Mouse (Mus musculus): ENCODE results near the gene Mrto4. TPM values are rescaled to one million over a fixed set of nuclear protein-coding genes. Genes with fewer than 3 reads are reported as not detected.
A peak's percentile ranks its signal among the peaks of the same experiment; 100 is the strongest.

Gene Mrto4
- polyA plus RNA-seq, 1 experiment from 2014 or later = 136 TPM

DNA sequence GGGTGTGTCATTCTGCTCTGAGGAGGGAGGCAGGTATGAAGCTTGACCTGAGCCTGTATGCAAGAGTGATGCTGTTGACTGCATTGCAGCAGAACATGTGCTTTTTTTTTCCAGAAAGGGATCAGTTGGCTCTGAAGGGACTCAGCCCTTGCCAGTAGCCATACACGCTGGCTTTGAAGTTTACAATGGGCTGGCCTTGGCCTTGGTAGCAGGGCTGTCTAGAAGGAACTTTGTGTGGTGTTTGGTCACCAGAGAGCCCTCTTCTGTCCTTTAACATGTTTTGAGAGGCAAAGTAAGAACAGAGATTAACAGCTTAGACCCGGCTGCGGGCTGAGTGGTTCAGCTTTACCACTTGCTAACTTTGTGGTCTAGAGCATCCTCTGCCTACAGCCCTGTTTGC, 15.0 kb upstream of the Mrto4 start:
- Histone ChIP-seq H3K36me3 (ENCODE audit: insufficient read depth) (peaks cover 96% of the 10 kb centered on the region), H3K27me3 (ENCODE audit: insufficient read depth, low read length) (no peaks in the 10 kb centered on the region), H3K9me3 (ENCODE audit: low read depth, low read length) (no peaks in the 10 kb centered on the region), H3K4me2 (no peak overlapping the region), H3K27ac (ENCODE audit: low read depth) (no peak overlapping the region), H3K9ac (no peak overlapping the region), H3K4me3 (ENCODE audit: low read depth, low read length) (no peak overlapping the region), H3K4me1 (ENCODE audit: insufficient read depth) (no peaks in the 10 kb centered on the region)
- ATAC-seq (ENCODE audit: insufficient read depth) (no peak), DNase-seq (no peak)
- TF ChIP-seq CTCF (IDR thresholded peaks at IDR 0.05; ENCODE audit: low read depth) = no peak
- WGBS = 93% methylated on average over 3 of the region's 3 CpGs

DNA sequence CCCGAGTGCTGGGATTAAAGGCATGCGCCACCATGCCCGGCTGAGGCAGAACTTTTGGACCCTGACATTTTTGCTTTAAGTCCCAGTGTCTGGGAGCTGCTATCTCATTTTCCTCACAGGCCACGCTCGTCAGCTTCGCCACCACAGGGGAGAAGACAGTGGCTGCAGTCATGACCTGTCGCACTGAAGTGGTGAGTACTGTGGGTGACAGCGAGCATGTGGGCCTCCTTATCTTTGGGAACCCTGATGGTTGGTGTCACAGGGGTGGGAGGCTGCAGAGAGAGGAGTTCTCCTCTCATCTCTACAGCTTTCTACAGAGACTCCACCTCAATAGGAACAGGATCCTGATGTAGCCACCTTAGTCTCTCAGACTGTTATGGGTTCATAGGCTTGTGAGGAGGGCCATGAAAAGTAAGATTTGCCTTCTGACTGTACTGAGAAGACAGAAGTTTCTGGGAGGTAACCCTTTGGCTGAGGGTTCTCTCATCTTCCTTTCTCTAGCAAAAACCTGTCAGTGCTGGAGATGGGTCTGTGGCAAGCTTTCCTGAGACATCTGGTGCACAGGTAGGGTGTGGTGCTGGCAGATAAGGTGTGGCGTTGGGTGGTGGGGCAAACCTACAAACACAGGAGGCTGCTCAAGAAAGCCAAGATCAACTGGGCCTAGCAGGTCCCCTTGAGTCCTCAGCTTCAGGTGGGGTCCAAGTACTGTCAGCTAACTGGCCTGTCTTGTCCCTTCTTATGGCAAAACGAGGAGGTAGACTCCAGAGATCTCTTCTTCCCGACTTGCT, 8.6 kb upstream of the Mrto4 start:
- Histone ChIP-seq H3K4me1 (ENCODE audit: insufficient read depth) (no peaks in the 10 kb centered on the region), H3K27me3 (ENCODE audit: insufficient read depth, low read length) (no peaks in the 10 kb centered on the region), H3K4me3 (ENCODE audit: low read depth, low read length) (no peak overlapping the region), H3K4me2 (no peak overlapping the region), H3K9ac (no peak overlapping the region), H3K9me3 (ENCODE audit: low read depth, low read length) (no peaks in the 10 kb centered on the region), H3K36me3 (ENCODE audit: insufficient read depth) (peaks cover 97% of the 10 kb centered on the region), H3K27ac (ENCODE audit: low read depth) (no peak overlapping the region)
- ATAC-seq (ENCODE audit: insufficient read depth) = no peak
- no peak for DNase-seq
- TF ChIP-seq CTCF (IDR thresholded peaks at IDR 0.05; ENCODE audit: low read depth) = no peak
- 91% methylated on average over 11 of the region's 11 CpGs for WGBS

DNA sequence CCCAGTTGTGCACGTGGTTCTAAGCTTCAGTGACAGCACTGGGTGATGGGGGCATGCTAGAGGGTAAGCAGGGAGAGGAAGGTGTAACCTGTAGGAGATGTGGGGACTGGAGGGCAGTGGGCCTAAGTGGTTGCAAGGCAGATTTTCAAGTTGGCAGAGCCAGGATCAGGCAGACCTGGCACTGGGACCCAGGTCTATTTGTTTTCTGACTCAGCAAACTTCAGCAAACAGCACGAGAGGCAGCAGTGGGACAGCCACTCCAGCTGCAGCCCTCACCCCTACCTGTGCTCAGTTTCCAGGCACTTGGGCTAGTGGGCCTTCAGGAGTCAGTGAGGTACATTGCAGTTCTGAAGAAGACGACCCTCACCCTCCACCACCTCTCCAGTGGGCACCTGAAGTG, 4.8 kb upstream of the Mrto4 start:
- ATAC-seq (ENCODE audit: insufficient read depth) = no peak

DNA sequence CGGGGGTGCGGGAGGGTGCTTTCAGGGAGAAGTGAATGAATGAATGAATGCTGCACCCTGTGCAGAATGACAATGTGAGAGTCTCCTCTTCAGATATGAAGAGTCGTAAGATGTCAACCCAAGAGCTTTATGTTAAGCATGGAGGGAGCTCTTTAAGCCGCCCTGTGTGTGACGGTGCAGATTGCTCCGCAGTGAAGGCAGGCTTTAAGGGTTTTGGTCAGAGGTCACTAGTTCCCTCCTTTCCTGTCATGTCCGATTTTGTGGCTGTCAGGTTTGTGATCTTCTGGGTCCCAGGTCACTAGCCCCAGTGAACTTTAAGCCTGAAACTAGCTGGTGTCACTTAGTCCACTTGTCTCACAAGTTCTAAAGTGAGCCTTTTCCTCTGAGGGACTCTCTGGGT, 456 bp upstream of the Mrto4 start:
- Histone ChIP-seq H3K4me2 (peak overlapping the region; percentile 99), H3K9ac (peak overlapping the region; percentile 91), H3K36me3 (ENCODE audit: insufficient read depth) (peaks cover 59% of the 10 kb centered on the region), H3K9me3 (ENCODE audit: low read depth, low read length) (no peaks in the 10 kb centered on the region), H3K27ac (ENCODE audit: low read depth) (peak overlapping the region; percentile 98; the same call in 1 of the 2 replicates), H3K4me1 (ENCODE audit: insufficient read depth) (no peaks in the 10 kb centered on the region; the same call in 1 of the 2 replicates), H3K4me3 (ENCODE audit: low read depth, low read length) (peak overlapping the region; percentile 87), H3K27me3 (ENCODE audit: insufficient read depth, low read length) (no peaks in the 10 kb centered on the region)
- under 1% methylated on average over 7 of the region's 7 CpGs for WGBS
- DNase-seq (peak; percentile 20), ATAC-seq (ENCODE audit: insufficient read depth) (peak; percentile 57; the same call in 1 of the 2 replicates)
- no peak for TF ChIP-seq CTCF (IDR thresholded peaks at IDR 0.05; ENCODE audit: low read depth)

More for the DNA sequence above, 4.8 kb upstream of the Mrto4 start:
- no peak overlapping the region for H3K9ac ChIP-seq
- no peak overlapping the region for H3K4me2 ChIP-seq
- no peaks in the 10 kb centered on the region for H3K4me1 ChIP-seq (ENCODE audit: insufficient read depth)
- no peak for TF ChIP-seq CTCF (IDR thresholded peaks at IDR 0.05; ENCODE audit: low read depth)
- no peak overlapping the region for H3K4me3 ChIP-seq (ENCODE audit: low read depth, low read length)
- no peak for DNase-seq
- no peak overlapping the region for H3K27ac ChIP-seq (ENCODE audit: low read depth)
- no peaks in the 10 kb centered on the region for H3K27me3 ChIP-seq (ENCODE audit: insufficient read depth, low read length)
- WGBS = 93% methylated on average over 3 of the region's 3 CpGs
- H3K9me3 ChIP-seq (ENCODE audit: low read depth, low read length) = no peaks in the 10 kb centered on the region
- H3K36me3 ChIP-seq (ENCODE audit: insufficient read depth) = peaks cover 75% of the 10 kb centered on the region

DNA sequence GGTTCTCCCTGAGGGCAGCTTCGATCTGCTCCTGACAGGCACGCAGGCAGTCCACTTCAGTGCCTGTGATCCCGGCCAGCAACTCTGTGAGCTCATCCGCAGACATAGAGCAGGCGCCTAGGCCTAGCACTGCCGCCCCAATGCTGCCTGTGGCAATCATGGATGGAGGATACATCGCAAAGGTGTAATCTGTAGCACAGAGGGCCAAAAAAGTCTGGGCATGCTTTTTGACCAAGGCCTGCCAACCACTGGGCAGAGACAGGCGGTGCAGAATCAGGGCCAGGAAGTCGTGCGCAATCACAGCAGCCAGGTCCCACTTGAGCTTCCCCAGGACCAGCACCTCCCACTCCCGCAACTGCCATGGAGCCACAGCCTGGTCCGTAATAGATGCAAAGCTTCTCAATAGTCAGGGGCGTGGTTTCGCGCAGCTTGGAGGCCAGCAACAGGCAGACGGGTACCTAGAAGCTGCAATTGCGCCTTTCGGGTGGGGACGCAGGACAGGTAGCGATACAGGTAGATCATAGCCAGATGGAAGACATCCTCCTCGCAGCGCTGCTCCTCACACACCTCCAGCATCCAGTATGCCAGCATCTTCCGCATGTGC, 6.9 kb downstream of the Mrto4 start:
- WGBS = 80% methylated on average over 23 of the region's 23 CpGs
- no peak overlapping the region for H3K4me2 ChIP-seq
- H3K36me3 ChIP-seq (ENCODE audit: insufficient read depth) = peaks cover 46% of the 10 kb centered on the region
- no peak for TF ChIP-seq CTCF (IDR thresholded peaks at IDR 0.05; ENCODE audit: low read depth)
- H3K27me3 ChIP-seq (ENCODE audit: insufficient read depth, low read length) = no peaks in the 10 kb centered on the region
- no peak overlapping the region for H3K9ac ChIP-seq
- H3K9me3 ChIP-seq (ENCODE audit: low read depth, low read length) = no peaks in the 10 kb centered on the region
- H3K4me3 ChIP-seq (ENCODE audit: low read depth, low read length) = no peak overlapping the region
- H3K27ac ChIP-seq (ENCODE audit: low read depth) = no peak overlapping the region
- ATAC-seq (ENCODE audit: insufficient read depth) (no peak), DNase-seq (no peak)
- no peaks in the 10 kb centered on the region for H3K4me1 ChIP-seq (ENCODE audit: insufficient read depth)

DNA sequence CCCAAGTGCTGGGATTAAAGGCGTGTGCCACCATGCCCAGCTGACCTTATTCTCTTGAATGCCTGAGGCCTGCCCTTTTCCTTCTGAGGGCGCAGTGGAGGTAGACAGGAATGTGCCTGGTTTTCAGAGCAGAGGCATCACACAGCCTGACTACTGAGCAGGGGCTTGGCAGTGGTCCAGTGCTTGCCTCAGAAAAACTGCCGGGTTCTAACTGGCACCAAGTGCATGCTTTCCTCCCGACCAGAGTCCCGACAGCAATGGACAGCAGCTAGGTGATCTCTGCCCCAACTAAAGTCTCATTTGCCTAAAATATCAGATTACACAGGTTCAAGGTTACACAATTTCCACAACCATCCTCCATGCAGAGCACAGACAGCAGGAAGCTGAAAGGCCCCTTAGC, 8.7 kb downstream of the Mrto4 start:
- H3K27ac ChIP-seq (ENCODE audit: low read depth) = no peak overlapping the region
- H3K4me1 ChIP-seq (ENCODE audit: insufficient read depth) = no peaks in the 10 kb centered on the region
- H3K4me2 ChIP-seq = no peak overlapping the region
- DNase-seq (peak; percentile 31), ATAC-seq (ENCODE audit: insufficient read depth) (no peak)
- H3K9me3 ChIP-seq (ENCODE audit: low read depth, low read length) = no peaks in the 10 kb centered on the region
- H3K36me3 ChIP-seq (ENCODE audit: insufficient read depth) = peaks cover 28% of the 10 kb centered on the region
- H3K9ac ChIP-seq = no peak overlapping the region
- H3K27me3 ChIP-seq (ENCODE audit: insufficient read depth, low read length) = no peaks in the 10 kb centered on the region
- H3K4me3 ChIP-seq (ENCODE audit: low read depth, low read length) = no peak overlapping the region
- no peak for TF ChIP-seq CTCF (IDR thresholded peaks at IDR 0.05; ENCODE audit: low read depth)
- 54% methylated on average over 5 of the region's 5 CpGs for WGBS

DNA sequence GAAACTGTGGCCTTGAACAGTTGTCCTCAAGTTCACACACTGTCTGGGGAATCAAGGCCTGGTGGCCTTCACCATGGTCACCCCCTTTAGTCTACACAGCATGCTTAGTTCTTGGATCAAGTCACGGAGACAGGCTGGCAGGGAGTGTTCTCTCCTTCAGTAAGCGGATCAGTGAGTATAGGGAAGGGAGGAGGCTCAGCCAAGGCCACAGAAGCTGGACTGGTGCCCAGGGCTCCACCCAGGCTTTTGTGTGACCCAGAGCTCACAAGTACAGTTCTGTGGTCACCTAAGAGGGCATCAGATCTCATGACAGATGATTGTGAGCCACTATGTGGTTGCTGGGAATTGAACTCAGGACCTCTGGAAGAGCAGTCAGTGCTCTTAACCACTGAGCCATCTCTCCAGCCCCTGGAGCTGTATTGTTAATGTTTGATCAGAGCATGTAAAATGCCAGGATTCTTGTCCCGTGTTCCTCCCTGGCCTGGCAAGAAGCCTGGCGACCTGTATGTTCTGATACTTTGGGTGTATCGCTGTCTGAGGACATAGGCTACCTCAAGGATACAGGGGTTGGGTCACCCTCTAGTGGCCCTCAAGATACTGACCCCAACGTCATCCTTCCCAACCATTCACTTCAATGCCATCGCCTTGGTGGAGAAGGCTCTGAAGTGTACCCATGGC, 10.7 kb downstream of the Mrto4 start:
- ATAC-seq (ENCODE audit: insufficient read depth) = no peak
- DNase-seq = no peak
- Histone ChIP-seq H3K4me1 (ENCODE audit: insufficient read depth) (no peaks in the 10 kb centered on the region), H3K4me2 (no peak overlapping the region), H3K27me3 (ENCODE audit: insufficient read depth, low read length) (peaks cover 3% of the 10 kb centered on the region; the same call in 1 of the 2 replicates), H3K27ac (ENCODE audit: low read depth) (no peak overlapping the region), H3K4me3 (ENCODE audit: low read depth, low read length) (no peak overlapping the region), H3K9ac (no peak overlapping the region), H3K9me3 (ENCODE audit: low read depth, low read length) (no peaks in the 10 kb centered on the region), H3K36me3 (ENCODE audit: insufficient read depth) (peaks cover 9% of the 10 kb centered on the region)
- peak; percentile 2; the same call in 1 of the 2 replicates for TF ChIP-seq CTCF (IDR thresholded peaks at IDR 0.05; ENCODE audit: low read depth)
- 70% methylated on average over 7 of the region's 7 CpGs for WGBS
